Mouse (Mus musculus): ENCODE results near the gene Ak7. TPM values are rescaled to one million over a fixed set of nuclear protein-coding genes. Genes with fewer than 3 reads are reported as not detected.

The Ak7 gene
- not detected for total RNA-seq (2021)
- long read RNA-seq, experiment 1, partial matches to known transcripts = 0 of 1 reads
- long read RNA-seq, experiment 1, other reads (novel, unspliced or antisense) = 1 of 1 reads
- long read RNA-seq, experiment 2 = 0 reads

DNA sequence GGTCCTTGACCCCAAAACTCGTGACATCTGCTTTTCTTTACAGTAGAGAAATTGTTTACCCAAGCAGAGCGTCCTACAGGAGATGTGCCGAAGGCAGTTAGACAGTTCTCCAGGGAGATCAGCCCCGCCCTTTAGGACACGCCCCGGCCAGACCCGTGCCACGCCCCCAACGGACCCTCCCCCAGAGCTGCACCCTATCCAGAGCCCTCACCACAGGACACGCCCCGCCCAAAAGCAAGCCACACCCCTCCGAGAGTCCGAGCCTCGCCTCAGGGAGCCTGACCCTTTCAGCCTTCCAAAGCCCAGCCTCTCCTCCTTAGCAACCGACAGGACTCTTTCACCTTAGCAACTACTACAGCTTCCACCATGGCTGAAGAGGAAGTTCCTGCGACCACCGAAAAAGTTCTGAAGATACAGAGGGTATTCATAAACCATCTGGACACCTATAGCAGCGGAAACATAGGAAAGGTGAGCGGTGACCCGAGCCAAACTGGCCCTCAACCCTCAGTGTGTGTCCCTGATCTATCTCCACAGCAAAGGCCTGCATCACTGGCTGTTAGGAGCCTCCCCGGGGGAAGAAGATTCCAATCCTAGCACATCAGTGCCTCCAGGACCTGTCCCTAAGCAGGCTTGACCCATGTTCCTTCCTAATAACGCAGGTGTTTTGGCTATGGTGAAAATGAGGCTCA is at the start of gene Ak7:
TSS of gene Ak7 (plus strand) at position 178 of the 689 bp plus-strand sequence.
- peak; percentile 73 for DNase-seq

DNA sequence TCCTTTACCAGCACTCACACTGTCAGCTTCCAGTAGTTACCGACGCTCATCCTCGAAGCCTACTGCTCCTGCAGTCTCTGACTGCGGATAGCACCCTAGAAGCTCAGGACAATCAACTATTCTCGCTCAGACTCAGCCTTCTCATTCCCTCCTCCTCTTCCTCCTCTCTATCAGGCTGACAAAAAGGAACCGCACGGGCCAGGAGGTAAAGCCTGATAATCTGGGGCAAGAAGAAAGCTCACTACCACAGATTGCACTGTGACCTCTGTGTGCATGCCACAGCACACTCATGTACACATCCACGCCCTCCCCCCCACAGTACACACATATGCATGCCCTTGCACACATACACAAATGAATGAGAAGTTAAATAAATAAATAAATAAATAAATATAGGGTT is 29.5 kb upstream of the Ak7 start:
- DNase-seq = no peak

DNA sequence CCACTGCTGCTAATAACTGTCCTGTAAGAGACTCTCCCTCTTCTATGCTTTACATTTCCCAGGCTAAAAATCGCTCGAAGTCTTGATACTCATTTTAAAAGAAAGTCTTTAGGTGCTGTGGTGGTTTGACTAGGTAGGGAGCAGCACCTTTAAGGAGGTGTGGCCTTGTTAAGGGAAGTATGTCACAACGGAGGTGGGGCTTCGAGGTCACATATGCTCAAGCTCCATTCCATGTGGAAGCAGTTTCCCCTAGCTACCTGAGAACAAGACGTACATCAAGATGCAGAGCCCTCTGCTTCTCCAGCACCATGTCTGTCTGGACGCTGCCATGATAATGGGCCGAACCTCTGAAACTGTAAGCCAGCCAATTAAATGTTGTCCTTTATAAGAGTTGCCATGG is 27.6 kb upstream of the Ak7 start:
- DNase-seq = no peak

DNA sequence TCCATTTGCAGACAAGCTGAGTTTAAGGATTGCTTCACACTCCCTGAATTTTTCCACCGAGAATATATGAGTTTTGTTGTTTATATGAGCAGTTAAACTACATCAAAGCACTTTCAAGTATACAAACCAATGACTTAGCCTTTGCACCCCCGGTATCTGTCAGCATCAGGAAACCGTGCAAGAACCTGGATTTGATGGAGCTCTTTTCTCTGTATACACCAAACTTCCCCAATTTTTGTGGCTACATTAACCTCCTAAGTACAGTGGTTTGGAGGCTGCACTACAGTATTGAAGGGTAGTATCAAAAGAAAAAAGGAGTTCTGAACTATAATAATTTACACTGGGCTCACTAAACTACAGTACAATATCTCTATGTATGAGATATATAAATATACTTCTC is 27.0 kb upstream of the Ak7 start:
- no peak for DNase-seq

DNA sequence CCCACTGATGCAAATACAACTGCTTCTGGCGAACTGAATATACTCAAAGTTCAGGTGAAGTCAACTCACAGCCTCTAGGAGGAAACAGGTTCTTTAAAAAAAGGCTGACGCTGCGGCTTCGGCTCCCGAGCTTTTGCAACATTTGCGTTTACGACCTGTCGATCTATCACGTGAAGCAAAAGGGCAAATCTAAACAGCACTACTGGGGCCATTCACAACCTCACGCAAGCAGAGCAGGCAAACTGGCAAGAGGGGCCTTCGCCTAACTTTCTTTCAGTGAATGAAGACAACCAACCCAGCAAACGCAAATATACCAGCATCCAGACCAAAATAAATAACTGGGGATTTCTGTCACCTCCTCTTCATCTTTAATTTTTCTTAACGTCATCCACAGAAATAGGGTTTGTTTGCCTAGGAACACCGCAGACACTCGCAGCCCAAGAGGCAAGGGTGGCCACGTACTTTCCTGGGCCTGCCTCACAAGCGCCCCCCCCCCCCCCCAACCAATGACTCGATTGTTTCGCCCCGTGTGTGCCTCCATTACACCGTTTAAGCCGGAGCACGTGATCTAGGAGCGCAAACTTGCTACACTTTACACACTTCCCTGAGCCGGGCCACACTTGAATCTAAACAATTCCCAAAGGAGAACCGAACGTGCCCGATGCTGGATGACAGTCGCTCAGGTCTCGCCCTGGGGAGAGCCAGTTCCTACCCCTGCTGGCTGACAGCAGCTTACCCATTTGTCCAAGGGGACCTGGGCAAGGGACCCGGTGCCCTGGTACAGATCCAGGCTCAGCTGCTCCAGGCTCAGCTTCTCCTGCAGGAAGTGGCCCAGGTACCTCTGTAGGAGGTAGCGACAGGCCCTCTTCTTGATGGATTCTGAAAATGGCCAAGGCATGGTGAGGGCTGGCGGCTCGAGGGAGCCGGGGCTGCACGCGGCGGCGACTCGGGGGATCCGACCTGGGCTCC is 21.6 kb upstream of the Ak7 start, which contains the start of gene Gskip:
TSS of gene Gskip (plus strand) at position 897 of the 969 bp plus-strand sequence.
- peak; percentile 25 for DNase-seq

DNA sequence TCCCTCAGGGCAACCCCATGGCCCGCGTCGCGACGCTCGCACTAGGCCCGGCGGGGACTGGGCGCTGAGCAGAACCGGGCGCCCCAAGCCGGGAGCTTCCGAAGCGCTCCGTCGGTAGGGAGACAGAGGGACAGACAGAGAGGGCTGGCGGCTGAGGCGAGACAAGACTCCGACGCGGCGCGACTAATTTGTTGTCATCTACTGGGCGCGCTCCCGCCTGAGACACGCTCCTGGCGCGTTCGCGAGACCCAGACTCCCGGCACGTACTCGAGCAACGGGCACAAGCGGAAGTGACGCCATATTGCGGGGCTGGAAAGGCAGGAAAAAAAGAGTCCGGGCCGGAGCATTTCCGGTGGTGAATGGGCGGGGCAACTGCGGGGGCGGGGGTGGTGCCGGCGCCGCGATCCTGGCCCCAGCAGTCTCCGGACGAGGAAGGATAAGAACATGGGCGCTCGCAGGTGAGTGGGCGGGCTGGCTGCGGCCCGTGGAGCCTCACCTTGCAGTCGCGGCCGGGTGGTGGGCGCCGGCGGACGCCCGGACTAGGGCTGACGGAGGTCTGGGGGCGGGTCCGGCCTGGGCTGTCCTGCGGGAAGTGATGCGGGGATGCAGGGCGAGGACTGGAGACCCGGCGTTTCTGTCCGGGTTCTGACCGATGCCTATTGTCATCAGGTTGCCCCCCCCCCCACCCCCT is 20.6 kb upstream of the Ak7 start, which contains the start of gene Atg2b:
TSS of gene Atg2b (minus strand) at position 211 of the 691 bp plus-strand sequence.
- peak; percentile 93 for DNase-seq

DNA sequence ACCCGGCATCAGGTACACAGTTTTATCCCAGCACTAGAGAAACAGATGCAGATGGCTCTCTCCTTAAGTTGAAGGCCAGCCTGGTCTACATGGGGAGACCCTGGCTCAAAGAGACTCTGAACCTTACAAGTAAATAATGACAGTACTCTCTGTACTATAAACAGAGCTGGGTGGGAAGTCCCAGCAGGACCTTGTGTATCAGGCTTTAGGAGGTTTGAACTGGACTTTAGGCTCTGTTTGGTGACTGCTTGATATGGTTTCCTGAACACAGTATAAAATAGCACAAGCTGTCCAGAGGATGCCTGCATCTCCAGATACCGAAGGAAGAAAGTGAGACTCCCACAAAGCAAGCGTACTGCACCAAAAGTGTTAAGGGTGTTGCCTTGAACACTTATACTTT is 19.0 kb upstream of the Ak7 start:
- no peak for DNase-seq

DNA sequence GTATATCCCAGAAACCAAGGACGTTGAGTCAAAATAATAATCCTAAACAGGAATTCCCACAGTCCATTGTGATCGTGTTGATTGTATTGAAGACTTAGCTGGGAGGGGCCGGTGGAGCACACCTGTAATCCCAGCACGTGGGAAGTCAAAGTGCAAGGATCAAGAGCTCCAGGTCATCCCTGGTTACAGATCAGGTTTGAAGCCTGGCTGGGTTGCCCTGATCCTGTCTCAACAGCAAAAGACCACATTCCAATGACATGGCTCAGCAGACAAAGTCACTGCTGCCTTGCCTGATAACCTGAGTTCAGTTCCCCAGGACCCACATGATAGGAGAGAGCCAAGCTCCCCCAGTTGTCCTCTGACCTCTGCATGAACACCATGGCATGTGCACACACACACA is 18.4 kb upstream of the Ak7 start:
- no peak for DNase-seq

DNA sequence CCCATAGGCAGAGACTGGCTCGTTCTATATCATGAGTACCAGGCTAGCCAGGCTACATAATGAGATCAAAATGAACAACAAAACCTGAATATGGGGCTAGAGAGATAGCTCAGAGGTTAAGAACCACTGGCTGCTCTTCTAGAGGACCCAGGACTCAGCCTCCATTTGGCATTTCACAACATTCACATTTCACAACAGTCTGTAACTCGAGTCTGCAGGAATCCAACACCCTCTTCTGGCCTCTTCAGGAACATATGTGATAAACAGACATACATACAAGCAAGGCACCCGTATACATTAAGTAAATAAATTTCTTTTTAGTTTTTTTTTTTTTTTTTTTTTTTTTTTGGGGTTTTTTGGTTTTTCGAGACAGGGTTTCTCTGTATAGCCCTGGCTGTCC is 17.2 kb upstream of the Ak7 start:
- DNase-seq = no peak

DNA sequence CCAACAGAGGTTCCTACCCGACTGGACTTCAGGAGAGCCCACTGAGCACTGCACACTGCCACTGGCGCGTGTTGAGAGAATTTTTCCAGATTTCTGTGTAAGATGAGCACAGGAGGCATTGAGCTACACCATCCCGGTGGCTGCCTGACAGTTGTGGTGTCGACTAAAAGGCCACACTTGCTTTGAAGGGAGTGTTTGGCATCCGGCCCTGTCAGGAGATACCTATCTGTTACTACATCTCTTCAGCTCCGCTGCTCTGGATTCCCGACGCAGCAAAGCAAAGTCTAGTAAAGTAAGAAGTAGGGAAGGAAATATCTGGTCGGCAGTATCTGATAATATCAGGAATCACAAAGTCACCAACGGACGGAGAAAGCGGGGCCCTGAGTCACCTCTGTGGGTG is 16.3 kb upstream of the Ak7 start:
- DNase-seq = no peak

DNA sequence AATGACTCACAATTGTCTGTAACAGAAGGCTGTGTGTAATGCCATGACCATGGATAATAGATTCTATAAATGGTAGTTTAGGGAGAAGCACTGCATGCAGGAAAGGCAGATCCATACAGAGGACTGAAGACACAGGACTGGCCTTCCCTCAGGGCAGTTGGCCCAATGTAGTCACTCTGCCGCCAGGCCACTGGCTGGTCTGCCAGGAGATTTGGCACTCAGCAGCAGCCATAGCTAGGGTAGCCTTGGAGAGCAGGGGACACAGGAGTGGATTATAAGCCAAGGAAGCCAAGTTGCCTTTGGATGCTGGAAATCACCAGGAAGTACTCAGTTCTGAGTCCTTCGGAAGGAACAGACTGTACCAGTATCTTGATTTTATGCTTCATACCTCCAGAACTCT is 11.8 kb upstream of the Ak7 start:
- peak; percentile 55 for DNase-seq

DNA sequence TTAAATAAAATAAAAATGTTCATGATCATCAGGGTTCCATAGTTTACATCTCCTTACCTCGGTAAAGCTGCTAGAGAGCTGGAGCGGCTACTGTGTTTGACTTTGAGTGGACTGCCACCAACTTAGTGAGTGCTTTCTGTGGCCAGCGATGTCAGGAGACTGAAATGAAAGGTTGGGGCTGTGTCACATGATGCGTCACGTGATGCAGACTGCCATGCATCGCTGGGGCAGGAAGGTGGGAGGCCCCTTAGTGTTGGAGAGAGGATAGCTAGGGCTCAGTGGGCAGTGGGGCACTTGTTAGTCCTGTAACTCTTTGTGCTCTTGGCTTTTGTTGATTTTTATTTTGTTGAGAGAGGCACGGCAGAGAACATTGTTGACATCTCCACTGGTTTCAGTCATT is 9.9 kb upstream of the Ak7 start:
- DNase-seq = no peak

DNA sequence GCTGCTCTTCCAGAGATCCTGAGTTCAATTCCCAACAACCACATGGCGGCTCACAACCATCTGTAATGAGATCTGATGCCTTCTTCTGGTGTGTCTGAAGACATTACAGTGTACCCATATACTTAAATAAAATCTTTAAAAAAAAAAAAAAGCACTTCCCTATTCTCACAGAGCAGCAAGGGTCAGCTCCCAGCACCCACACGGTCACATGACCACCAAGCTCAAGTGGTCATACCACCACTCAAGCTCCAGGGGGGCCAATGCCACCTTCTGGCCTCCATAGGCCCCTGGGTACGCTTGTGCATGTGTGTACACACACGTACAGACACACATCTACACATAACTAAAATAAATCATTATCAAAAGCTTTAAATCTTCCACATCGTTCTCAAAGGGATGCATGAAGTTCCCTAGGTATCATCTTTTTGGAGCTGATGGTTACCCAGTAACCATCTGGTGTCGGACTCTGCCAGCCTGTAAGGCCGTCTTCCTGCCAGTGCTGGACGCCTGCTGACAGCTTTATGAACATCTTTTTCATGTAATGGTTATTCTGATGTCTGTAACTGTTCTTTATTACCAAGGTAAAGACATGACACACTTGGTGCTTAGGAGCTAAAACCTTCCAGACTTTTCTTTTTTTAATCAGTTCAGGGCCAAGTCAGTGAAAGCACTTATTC is 8.5 kb upstream of the Ak7 start:
- DNase-seq = no peak

DNA sequence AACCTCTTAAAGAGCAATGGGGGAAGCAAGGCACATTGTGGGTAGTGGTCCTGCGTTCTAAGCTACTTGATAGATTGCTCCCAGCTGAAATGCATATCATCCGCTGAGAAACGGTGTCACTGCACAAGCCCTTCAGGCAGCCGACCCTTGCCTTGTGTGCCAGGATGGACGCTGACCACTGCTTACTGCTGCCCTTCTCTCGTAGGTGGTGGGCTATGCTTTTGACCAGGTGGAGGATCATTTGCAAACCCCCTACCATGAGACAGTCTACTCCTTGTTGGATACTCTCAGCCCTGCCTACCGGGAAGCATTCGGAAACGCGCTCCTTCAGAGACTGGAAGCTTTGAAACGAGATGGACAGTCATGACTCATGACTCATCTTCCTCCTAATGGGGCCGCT is 5.3 kb upstream of the Ak7 start:
- no peak for DNase-seq

DNA sequence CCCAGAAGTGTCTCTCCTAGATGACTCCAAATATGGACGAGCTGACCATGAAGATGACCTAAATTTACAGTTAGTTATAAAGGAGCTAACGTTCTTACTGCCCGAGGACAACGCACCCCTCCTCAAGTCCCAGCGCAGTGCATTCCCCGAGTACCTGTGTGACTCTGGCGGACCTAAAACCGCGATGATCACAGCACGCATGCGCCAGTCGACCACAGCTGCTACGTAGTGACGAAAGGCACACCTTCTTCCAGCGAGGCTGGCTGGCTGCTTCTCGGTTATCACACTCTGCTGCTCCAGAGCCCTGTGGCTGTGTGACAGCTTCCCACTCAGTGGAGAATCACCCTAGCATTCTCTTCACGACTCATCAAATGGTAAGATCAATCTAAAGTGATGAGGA is 12.8 kb downstream of the Ak7 start:
- DNase-seq = no peak

DNA sequence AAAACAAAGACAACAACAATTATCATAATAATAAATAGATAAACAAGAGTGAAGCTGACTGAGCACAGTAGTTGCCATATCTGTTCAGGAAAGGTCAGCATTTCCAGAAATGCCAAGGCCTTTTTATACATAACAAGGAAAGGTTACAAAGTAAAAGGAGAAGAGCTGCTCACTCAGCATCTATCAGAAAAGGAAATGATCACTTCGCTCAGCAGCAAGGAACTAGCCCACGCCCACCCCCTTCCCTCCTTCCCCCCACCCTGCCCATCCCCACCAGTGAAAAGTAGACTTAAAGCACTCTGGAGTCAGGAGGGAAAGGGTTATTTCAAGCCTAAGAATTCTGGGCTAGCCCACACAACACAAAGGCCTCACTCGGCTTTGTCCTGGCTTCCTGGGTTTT is 14.4 kb downstream of the Ak7 start:
- DNase-seq = no peak

DNA sequence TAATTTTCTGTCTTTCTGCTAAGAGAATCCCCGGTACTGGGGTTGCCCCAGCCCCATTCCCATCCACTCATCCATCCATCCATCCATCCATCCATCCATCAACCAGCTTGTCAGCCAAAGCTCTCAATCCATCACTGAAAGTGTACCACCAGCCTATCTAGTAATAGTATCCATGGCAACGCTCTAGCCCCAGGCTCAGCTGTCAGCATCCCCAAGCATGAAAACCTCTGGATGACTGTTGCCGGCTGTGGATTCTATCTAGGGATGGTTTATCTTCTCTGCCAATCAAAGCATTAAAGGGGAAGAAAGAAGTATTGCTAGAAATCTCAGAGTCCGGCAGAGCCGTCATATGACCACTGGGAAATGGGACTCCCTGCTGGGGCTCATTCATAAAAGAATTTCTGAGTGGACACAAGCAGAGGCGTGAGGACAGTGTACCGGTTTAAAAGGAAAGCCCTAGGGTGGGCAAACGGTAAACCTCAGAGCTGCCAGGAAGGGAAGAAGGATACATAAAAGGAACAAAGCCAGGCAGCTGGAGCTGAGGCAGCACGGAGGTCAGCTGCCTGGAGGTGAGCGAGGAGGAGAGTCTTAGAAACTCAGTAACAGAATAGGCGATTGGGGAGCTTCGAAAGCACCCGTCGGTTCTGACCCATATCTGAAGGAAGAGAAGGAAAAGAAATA is 15.8 kb downstream of the Ak7 start:
- DNase-seq = no peak

DNA sequence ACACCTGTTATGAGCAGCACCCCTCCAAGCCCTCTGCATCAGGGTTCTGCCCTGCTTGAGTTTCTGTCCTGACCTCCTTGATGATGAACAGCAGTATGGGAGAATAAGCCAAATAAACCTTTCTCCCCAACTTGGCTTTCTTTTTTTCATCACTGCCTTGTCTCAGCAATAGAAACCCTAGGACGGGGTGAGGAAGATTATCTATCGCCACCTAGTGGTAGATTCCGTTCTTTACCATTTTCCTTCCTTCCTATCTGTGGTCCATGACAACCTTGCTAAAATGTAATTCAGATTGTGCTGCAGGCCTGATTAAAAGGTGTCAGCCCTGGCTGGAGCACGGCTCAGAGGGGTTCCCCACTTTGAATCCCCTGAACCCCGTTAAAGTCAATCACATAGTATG is 16.9 kb downstream of the Ak7 start:
- DNase-seq = no peak

DNA sequence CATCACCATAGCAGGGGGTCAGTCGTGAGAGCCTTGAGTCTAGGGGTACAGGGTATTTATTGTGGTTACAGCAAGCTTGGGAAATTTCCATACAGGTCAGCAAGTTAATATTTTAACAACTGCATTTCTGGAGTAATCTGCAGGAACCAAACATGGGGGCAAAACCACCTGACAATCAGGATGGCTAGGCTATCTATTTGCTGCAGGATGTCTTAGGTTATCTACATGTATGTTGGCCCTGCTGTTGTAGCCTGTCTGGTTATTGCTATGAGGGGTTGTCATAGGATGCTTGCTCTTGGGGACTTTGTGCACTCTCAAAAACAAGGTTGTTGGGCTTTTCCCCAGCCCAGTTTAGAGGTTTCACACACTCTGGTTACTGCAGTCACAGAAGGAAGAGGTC is 18.8 kb downstream of the Ak7 start:
- DNase-seq = no peak

DNA sequence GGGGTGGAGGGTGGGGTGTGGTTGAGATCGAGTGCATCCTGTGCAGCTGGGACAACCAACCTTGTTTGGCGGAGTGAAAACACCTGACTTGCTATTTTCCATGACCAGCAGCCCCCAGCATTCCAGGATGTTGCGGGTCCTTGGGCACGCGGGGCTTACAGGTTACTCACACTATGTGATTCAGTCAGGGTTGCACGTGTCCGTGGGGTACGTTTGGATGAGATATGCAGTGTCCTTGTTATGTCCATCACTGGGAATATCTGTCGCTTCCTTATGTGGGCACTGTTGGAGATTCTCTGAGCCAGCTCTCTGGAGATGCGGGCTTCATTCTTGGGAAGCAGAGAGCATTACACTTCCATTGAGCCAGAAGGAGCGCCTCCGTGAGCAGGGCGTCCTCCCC is 20.0 kb downstream of the Ak7 start:
- DNase-seq = no peak

DNA sequence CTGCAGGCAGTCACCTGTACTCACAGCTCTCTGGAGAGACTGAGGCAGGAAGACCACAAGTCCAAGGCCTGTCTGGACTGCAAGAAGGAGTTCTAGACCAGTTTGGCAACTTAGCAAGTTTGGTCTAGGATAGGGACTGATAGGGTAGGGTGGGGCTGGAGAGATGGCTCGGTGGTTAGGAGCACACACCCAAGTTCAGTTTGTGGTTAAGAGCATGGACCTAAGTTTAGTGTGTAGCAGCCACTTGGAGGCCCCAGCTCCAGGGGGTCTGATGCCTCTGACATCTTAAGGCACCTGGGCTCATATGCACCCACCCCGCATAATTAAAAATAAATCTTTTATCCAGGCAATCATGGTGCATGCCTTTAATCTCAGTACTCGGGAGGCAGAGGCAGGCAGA is 21.5 kb downstream of the Ak7 start:
- DNase-seq = no peak

All from gastrocnemius, postnatal 25 days (tissue).